Mouse (Mus musculus) heart, embryonic 11.5 days (tissue): Measurements from ENCODE around the gene Eva1b. TPM values are rescaled to one million over a fixed set of nuclear protein-coding genes. Genes with fewer than 3 reads are reported as not detected.

Experiments
- ATAC-seq: fragments of 200-750 bp; cut with Nextera tagmentation; replicated peaks from 2 replicates; pipeline ENCODE4 v1.8.0; 2017; ENCODE audit warnings: moderate library complexity; ENCODE audit not compliant: insufficient number of reproducible peaks, low FRiP score, low TSS enrichment
- H3K27ac ChIP-seq: fragments of 300-500 bp; sonication (generic); 2 replicates; pipeline ENCODE4 v1.5.1; 2014; ENCODE audit warnings: mild to moderate bottlenecking, low read depth, low read length
- H3K27me3 ChIP-seq: fragments of 300-500 bp; sonication (generic); 2 replicates; pipeline ENCODE4 v1.6.1; 2014; ENCODE audit warnings: mild to moderate bottlenecking, low read length, mixed read lengths; ENCODE audit not compliant: control insufficient read depth, insufficient read depth
- H3K36me3 ChIP-seq: fragments of 300-500 bp; sonication (generic); 2 replicates; pipeline ENCODE4 v1.6.1; 2014; ENCODE audit warnings: mild to moderate bottlenecking, low read length, moderate library complexity, mixed read lengths; ENCODE audit not compliant: control insufficient read depth, insufficient read depth
- H3K4me1 ChIP-seq: fragments of 300-500 bp; sonication (generic); 2 replicates; pipeline ENCODE4 v1.6.1; 2014; ENCODE audit warnings: low read length; ENCODE audit not compliant: control insufficient read depth, insufficient read depth
- H3K4me2 ChIP-seq: fragments of 300-500 bp; sonication (generic); 2 replicates; pipeline ENCODE4 v1.6.1; 2014; ENCODE audit warnings: mild to moderate bottlenecking, moderate library complexity
- H3K4me3 ChIP-seq: fragments of 300-500 bp; sonication (generic); 2 replicates; pipeline ENCODE4 v1.5.1; 2014; ENCODE audit warnings: low read depth, low read length
- H3K9ac ChIP-seq: fragments of 300-500 bp; sonication (generic); 2 replicates; pipeline ENCODE4 v1.6.1; 2014; ENCODE audit warnings: mild to moderate bottlenecking, low read depth, low read length, moderate library complexity
- H3K9me3 ChIP-seq: fragments of 300-500 bp; sonication (generic); replicated peaks from 2 replicates; pipeline ENCODE4 v1.6.1; 2016; ENCODE audit warnings: low read length; ENCODE audit not compliant: control insufficient read depth
- WGBS: fragments of 180-500 bp; shearing (Covaris S2); extraction: QIAGEN DNeasy Blood & Tissue Kit; methylation state at CpG from one replicate; pipeline ENCODE4 v1.1.7; 2014; ENCODE audit not compliant: insufficient replicate concordance; 5-methylcytosine and 5-hydroxymethylcytosine counted together
- polyA plus RNA-seq: library from polyadenylated mRNA; unstranded; fragments of >200 nt; fragmentation: Nextera tagmentation; extraction: Ambion mirVana; gene quantifications from 2 replicates; pipeline ENCODE4 v1.2.1, GENCODE M21; 2014

Eva1b gene
- polyA plus RNA-seq, result 31.9 and 33.5 TPM in 2 replicates

DNA sequence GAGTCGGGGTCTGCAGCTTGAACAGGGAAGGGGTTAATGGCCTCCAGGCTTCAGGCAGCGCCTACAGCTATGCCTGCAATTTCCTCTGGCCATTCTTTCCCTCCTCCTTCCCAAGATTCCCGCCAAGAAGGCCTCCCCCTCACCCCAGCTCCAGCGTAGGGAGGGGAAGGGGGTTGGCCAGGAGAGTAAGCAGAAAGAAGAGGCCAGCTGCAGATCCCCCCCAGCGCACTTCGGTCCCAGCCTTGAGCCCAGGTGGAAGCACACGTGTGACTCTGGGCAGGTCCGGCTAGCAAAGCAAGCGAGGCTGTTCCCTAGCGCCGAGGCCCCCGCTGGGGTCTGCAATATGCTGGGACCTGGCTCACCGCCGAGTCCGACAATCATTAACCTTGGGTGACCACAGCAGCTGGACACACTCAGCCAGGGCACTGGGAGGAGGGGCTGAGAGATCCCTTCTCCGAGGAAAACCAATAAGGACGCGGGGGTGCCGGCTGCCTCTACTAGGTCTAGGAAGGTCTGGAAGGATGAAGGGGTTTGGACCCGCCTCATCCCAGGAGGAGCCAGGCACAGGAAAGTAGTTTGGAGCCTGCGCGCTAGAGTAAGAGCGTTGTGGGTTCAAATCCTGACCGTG is at the start of gene Eva1b:
Gene Eva1b (plus strand): TSS at position 212 of the 628 bp plus-strand sequence.
- Histone ChIP-seq H3K4me1 (peaks cover 30% of the 10 kb centered on the region), H3K4me3 (peak within 1 kb of the TSS; percentile 72), H3K36me3 (no peaks in the 10 kb centered on the region), H3K27ac (peak within 1 kb of the TSS; percentile 87), H3K9ac (peak within 1 kb of the TSS; percentile 73), H3K27me3 (peaks cover 12% of the 10 kb centered on the region), H3K9me3 (no peaks in the 10 kb centered on the region), H3K4me2 (peak within 1 kb of the TSS; percentile 73)
- peak; percentile 32; the same call in 1 of the 2 replicates for ATAC-seq
- 1% methylated on average over 24 of the region's 24 CpGs for WGBS

DNA sequence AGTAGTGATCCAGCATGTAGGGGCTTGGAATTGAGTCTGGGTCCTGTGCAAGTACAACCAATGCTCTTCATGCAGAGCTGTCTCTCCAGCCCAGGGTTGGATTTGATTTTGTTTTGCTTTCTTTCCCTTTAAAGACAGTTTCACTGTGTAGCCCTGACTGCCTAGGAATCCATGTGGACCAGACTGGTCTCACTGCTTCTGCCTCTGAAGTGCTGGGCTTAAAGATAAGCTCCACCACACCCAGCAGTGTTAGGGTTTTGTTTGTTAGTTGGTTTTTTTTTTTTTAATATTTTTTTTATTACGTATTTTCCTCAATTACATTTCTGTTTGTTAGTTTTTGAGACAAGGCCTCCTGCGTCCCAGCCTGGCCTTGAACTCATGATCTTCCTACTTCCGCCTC is 48.2 kb upstream of the Eva1b start:
- peak overlapping the region; percentile 39; the same call in 1 of the 2 replicates for H3K9ac ChIP-seq
- H3K4me3 ChIP-seq, result no peak overlapping the region
- peaks cover 3% of the 10 kb centered on the region; the same call in 1 of the 2 replicates for H3K36me3 ChIP-seq
- peaks cover 37% of the 10 kb centered on the region for H3K4me1 ChIP-seq
- WGBS, result 79% methylated on average over 3 of the region's 3 CpGs
- no peaks in the 10 kb centered on the region for H3K27me3 ChIP-seq
- no peak for ATAC-seq
- peak overlapping the region; percentile 75 for H3K27ac ChIP-seq
- no peaks in the 10 kb centered on the region for H3K9me3 ChIP-seq
- H3K4me2 ChIP-seq, result peak overlapping the region; percentile 34

DNA sequence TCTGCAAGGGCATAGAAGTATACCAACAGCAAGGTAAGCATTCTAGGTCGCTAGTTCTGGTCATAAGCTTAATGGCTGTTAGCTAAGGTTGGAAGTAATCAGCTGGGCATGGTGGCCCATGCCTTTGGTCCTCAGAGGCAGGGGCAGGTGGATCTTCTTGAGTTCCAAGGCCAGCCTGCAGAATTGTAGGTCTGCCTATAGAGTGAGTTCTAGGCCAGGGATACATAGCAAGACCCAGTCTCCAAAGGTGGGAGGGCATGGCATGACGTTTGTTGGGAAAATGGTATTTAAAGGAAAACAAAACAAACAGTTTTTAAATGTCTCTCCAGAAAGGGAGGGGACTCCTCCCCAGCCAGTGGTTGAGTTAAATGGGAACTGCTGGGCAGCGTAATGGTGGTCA is 46.8 kb upstream of the Eva1b start:
- H3K4me2 ChIP-seq, result no peak overlapping the region
- H3K9me3 ChIP-seq, result no peaks in the 10 kb centered on the region
- H3K36me3 ChIP-seq, result peaks cover 3% of the 10 kb centered on the region; the same call in 1 of the 2 replicates
- H3K27ac ChIP-seq, result no peak overlapping the region
- WGBS, result 85% methylated on average over 3 of the region's 3 CpGs
- ATAC-seq, result no peak
- peaks cover 51% of the 10 kb centered on the region for H3K4me1 ChIP-seq
- no peaks in the 10 kb centered on the region for H3K27me3 ChIP-seq
- no peak overlapping the region for H3K4me3 ChIP-seq
- no peak overlapping the region for H3K9ac ChIP-seq

DNA sequence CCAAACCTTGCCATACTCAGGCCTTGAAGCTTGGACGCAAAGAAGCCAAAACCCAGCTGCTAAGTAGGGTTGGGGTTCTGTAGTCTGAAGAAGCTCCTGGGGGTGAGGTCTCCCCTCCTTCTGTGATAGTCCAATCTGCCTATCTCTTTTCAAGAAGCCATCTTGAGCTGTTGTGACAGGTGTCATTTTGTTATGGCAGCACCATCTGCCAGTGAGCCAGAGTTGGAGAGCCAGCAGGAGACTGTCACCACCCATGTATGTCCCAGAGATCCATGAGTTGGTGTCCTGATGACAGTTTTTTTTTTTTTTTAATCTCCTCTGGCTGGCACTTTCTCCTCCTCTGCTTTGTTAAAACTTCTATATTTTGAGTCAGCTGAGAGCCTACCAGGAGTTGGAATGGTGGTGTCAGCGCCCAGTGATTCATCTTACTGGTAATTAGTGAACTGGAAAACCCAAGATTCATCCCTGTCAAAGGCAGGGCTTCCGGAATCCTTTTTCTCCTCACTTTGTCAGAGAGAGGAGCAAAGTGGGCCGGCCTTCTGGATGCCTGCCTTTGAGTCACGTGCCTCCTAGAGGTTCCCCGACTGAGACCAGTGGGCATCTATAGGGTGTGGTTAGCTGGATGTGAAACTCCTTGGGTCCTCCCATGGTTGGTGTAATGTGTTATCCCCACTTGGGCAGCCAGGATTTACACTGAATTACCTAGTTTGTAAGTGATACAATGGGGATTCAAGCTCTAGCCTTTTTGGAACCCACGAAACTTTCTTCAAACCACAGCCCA is 45.3 kb upstream of the Eva1b start:
- Histone ChIP-seq H3K27ac (peak overlapping the region; percentile 97; the same call in 1 of the 2 replicates), H3K27me3 (no peaks in the 10 kb centered on the region), H3K4me3 (no peak overlapping the region), H3K9ac (0 out of 2 replicates have a peak overlapping the region, but pooled peaks have one; percentile 62), H3K36me3 (peaks cover 3% of the 10 kb centered on the region; the same call in 1 of the 2 replicates), H3K4me1 (peaks cover 50% of the 10 kb centered on the region), H3K9me3 (no peaks in the 10 kb centered on the region), H3K4me2 (peak overlapping the region; percentile 99)
- ATAC-seq, result no peak
- 41% methylated on average over 7 of the region's 7 CpGs for WGBS

DNA sequence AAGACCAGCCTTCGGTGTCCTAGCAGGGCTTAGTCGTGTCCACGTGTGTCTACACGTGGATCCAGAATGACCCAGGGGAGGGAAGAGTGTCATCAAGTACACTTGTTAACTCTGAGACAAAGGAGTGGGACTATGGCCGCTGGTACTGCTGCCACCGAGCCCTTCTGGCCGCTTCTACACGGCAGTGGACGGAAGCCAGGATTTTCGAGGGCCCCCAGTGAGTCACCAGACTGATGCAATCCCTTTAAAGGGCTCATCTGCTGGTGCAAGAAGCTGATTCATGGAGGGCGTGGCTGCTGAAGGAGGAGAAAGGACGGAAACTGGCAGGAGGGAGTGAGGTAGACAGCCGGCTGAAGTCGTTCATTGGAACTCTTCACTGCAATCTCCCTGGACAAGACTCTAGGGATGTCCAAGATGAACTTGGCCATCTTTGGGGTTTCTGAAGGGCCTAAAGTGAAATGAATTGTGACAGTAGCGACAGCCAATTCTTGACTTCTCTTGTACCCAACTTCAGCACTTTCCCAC is 44.4 kb upstream of the Eva1b start:
- Histone ChIP-seq H3K9me3 (no peaks in the 10 kb centered on the region), H3K4me3 (peak overlapping the region; percentile 97), H3K36me3 (peaks cover under 1% of the 10 kb centered on the region; the same call in 1 of the 2 replicates), H3K4me1 (peaks cover 58% of the 10 kb centered on the region), H3K9ac (peak overlapping the region; percentile 62), H3K27ac (peak overlapping the region; percentile 97), H3K27me3 (no peaks in the 10 kb centered on the region), H3K4me2 (peak overlapping the region; percentile 99)
- 1% methylated on average over 15 of the region's 15 CpGs for WGBS
- peak; percentile 76 for ATAC-seq

DNA sequence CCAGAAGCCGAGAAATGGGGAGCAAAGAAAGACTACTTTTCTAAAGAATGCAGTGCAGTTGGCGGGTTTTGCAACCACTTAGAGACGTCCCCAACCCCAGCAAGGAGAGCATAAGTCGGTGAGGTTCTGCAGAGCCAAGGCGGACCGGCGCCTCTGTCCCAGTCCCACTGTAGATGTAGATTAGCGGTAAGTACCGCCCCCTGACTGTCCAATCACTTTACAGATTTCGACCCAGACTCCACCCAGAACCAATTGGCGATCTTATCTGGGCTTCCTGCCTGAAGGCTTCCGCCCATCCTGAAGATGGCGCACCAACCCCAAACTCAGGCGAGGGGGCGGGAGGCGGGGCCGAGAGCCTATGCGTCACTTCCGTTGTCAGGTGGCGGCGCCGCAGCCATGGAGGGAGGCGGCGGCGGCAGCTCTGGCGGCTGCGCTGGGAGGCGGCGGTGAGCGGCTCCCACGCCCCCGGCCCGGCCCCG is 43.9 kb upstream of the Eva1b start, which contains the start of gene Stk40:
Gene Stk40 (plus strand): TSS at position 368 of the 479 bp plus-strand sequence.
- Histone ChIP-seq H3K36me3 (no peaks in the 10 kb centered on the region; the same call in 1 of the 2 replicates), H3K27ac (peak within 1 kb of the TSS; percentile 97), H3K4me1 (peaks cover 63% of the 10 kb centered on the region), H3K9ac (peak within 1 kb of the TSS; percentile 88), H3K9me3 (no peaks in the 10 kb centered on the region), H3K27me3 (no peaks in the 10 kb centered on the region), H3K4me3 (peak within 1 kb of the TSS; percentile 97), H3K4me2 (peak within 1 kb of the TSS; percentile 99)
- ATAC-seq, result peak; percentile 92
- WGBS, result under 1% methylated on average over 34 of the region's 34 CpGs

DNA sequence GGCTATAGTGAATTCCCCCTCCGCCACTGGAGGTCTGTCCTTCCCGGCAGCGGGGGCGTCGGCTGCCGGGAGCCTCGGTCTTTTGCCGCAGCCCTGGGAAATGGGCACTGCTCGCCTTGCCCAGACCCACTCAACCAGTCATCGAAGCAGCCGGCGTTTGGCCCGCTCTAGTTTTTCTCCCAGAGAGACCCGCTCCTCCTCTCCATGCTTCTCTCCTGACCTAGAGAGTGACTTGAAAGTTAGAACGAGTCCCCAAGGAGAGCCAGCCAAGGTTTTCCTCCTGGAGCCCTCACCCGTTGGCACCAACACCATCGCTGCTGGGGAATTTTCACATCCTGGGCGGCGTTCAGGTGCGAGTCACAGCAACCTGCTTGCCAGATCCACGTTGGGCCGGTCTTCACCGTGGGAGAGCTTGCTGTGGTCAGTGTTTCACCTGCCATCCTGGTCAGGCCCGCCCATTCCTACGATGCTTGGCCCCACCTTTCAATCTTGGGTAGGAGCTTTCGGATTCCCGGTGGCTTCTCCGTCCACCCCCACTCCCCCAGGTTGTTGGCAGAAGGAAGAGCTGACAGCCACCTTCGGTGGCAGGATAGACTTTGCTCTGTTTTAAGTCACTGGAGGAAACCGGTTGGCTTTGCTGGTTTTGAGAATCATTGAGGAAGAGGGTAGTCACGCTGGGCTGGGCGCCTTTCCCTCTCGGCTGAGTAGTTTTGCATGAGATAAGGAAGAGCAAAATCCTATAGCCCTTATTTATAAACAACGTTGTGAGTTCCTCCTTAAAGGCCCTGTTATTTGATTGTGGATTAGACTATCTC is 43.1 kb upstream of the Eva1b start:
- peak; percentile 1; the same call in 1 of the 2 replicates for ATAC-seq
- Histone ChIP-seq H3K27ac (no peak overlapping the region), H3K9ac (peak overlapping the region; percentile 88), H3K4me2 (peak overlapping the region; percentile 99), H3K4me3 (peak overlapping the region; percentile 97), H3K9me3 (no peaks in the 10 kb centered on the region), H3K27me3 (no peaks in the 10 kb centered on the region), H3K36me3 (no peaks in the 10 kb centered on the region; the same call in 1 of the 2 replicates), H3K4me1 (peaks cover 64% of the 10 kb centered on the region)
- 3% methylated on average over 33 of the region's 34 CpGs for WGBS
